Mouse (Mus musculus) hindbrain, embryonic 10.5 days (tissue): Measurements from ENCODE around the gene Pvr. TPM values are rescaled to one million over a fixed set of nuclear protein-coding genes. Genes with fewer than 3 reads are reported as not detected.
A peak's percentile ranks its signal among the peaks of the same experiment; 100 is the strongest.

ENCODE experiments used
- DNase-seq: peaks from one replicate; pipeline ENCODE4 v3.0.0-alpha.2; 2017; ENCODE audit warnings: low spot score
- H3K27ac ChIP-seq: fragments of 300-500 bp; sonication (generic); 2 replicates; pipeline ENCODE4 v1.5.1; 2016; ENCODE audit warnings: mild to moderate bottlenecking, moderate library complexity
- H3K27me3 ChIP-seq: fragments of 300-500 bp; sonication (generic); 2 replicates; pipeline ENCODE4 v1.6.1; 2016; ENCODE audit warnings: mild to moderate bottlenecking; ENCODE audit not compliant: poor library complexity, insufficient read depth, severe bottlenecking
- H3K36me3 ChIP-seq: fragments of 300-500 bp; sonication (generic); 2 replicates; pipeline ENCODE4 v1.6.1; 2016; ENCODE audit warnings: mild to moderate bottlenecking, moderate library complexity
- H3K4me1 ChIP-seq: fragments of 300-500 bp; sonication (generic); replicated peaks from 2 replicates; pipeline ENCODE4 v1.6.1; 2016; ENCODE audit warnings: mild to moderate bottlenecking
- H3K4me3 ChIP-seq: fragments of 300-500 bp; sonication (generic); 2 replicates; pipeline ENCODE4 v1.5.1; 2016; ENCODE audit warnings: mild to moderate bottlenecking, moderate library complexity
- H3K9me3 ChIP-seq: fragments of 300-500 bp; sonication (generic); 2 replicates; pipeline ENCODE4 v1.6.1; 2016; ENCODE audit warnings: mild to moderate bottlenecking, moderate library complexity
- WGBS: fragments of 180-500 bp; shearing (Covaris S2); methylation state at CpG from one replicate; pipeline ENCODE4 v1.1.7; 2016; 5-methylcytosine and 5-hydroxymethylcytosine counted together
- polyA plus RNA-seq: library from polyadenylated mRNA; unstranded; fragments of >200 nt; fragmentation: Nextera tagmentation; extraction: Ambion mirVana; gene quantifications from 2 replicates; pipeline ENCODE4 v1.2.1, GENCODE M21; 2016

The Pvr gene
- polyA plus RNA-seq, 1 experiment from 2014 or later, result 4.4 TPM

GRCm38 (mm10) chr7:19887849-19888248 lies 33.1 kb downstream of the Pvr start, which contains the start of gene Ceacam19:
Ceacam19 (minus strand) TSS chr7:19887965.
- H3K27ac ChIP-seq, result no peak within 1 kb of the TSS
- H3K9me3 ChIP-seq, result peaks cover 44% of the 10 kb centered on the region
- no peaks in the 10 kb centered on the region for H3K4me1 ChIP-seq
- H3K4me3 ChIP-seq, result no peak within 1 kb of the TSS
- DNase-seq, result no peak
- no peaks in the 10 kb centered on the region for H3K36me3 ChIP-seq
- H3K27me3 ChIP-seq, result no peaks in the 10 kb centered on the region
- 71% methylated on average over 7 of the region's 7 CpGs for WGBS

GRCm38 (mm10) chr7:19880754-19881153 lies 40.2 kb downstream of the Pvr start:
- Histone ChIP-seq H3K36me3 (no peaks in the 10 kb centered on the region), H3K27ac (no peak overlapping the region), H3K27me3 (no peaks in the 10 kb centered on the region), H3K9me3 (peaks cover 35% of the 10 kb centered on the region), H3K4me1 (no peaks in the 10 kb centered on the region), H3K4me3 (no peak overlapping the region)
- WGBS, result 78% methylated on average over 8 of the region's 8 CpGs
- no peak for DNase-seq

GRCm38 (mm10) chr7:19876781-19877425 lies 44.1 kb downstream of the Pvr start:
- Histone ChIP-seq H3K36me3 (no peaks in the 10 kb centered on the region), H3K9me3 (0 out of 2 replicates have a peak, but pooled peaks cover 11% of the 10 kb centered on the region), H3K4me1 (no peaks in the 10 kb centered on the region), H3K27me3 (no peaks in the 10 kb centered on the region), H3K4me3 (no peak overlapping the region), H3K27ac (no peak overlapping the region)
- DNase-seq, result no peak
- 65% methylated on average over 14 of the region's 14 CpGs for WGBS

GRCm38 (mm10) chr7:19875948-19876682 lies 44.8 kb downstream of the Pvr start:
- no peaks in the 10 kb centered on the region for H3K27me3 ChIP-seq
- WGBS, result 52% methylated on average over 13 of the region's 13 CpGs
- peak; percentile 19 for DNase-seq
- no peaks in the 10 kb centered on the region for H3K4me1 ChIP-seq
- H3K36me3 ChIP-seq, result no peaks in the 10 kb centered on the region
- no peak overlapping the region for H3K27ac ChIP-seq
- H3K9me3 ChIP-seq, result 0 out of 2 replicates have a peak, but pooled peaks cover 11% of the 10 kb centered on the region
- no peak overlapping the region for H3K4me3 ChIP-seq

GRCm38 (mm10) chr7:19871943-19872601 lies 48.9 kb downstream of the Pvr start:
- peak; percentile 16 for DNase-seq

GRCm38 (mm10) chr7:19871137-19871621 lies 49.8 kb downstream of the Pvr start:
- Histone ChIP-seq H3K27me3 (no peaks in the 10 kb centered on the region), H3K4me1 (no peaks in the 10 kb centered on the region), H3K4me3 (no peak overlapping the region), H3K36me3 (no peaks in the 10 kb centered on the region), H3K27ac (no peak overlapping the region), H3K9me3 (0 out of 2 replicates have a peak, but pooled peaks cover 7% of the 10 kb centered on the region)
- DNase-seq, result no peak
- WGBS, result 65% methylated on average over 10 of the region's 10 CpGs

More at GRCm38 (mm10) chr7:19871943-19872601, 48.9 kb downstream of the Pvr start:
- no peaks in the 10 kb centered on the region for H3K27me3 ChIP-seq
- H3K36me3 ChIP-seq, result no peaks in the 10 kb centered on the region
- H3K9me3 ChIP-seq, result 0 out of 2 replicates have a peak, but pooled peaks cover 5% of the 10 kb centered on the region
- 42% methylated on average over 5 of the region's 5 CpGs for WGBS
- H3K4me3 ChIP-seq, result no peak overlapping the region
- H3K4me1 ChIP-seq, result no peaks in the 10 kb centered on the region
- H3K27ac ChIP-seq, result no peak overlapping the region

- H3K27me3 ChIP-seq, result no peaks in the 10 kb centered on the region
- no peaks in the 10 kb centered on the region for H3K4me1 ChIP-seq
- H3K27ac ChIP-seq, result no peak overlapping the region
- DNase-seq, result no peak
- no peaks in the 10 kb centered on the region for H3K36me3 ChIP-seq
- H3K9me3 ChIP-seq, result 0 out of 2 replicates have a peak, but pooled peaks cover 4% of the 10 kb centered on the region
- 91% methylated on average over 16 of the region's 16 CpGs for WGBS
- H3K4me3 ChIP-seq, result no peak overlapping the region
These were observed 53.1 kb downstream of the Pvr start for GRCm38 (mm10) chr7:19867751-19868399.

GRCm38 (mm10) chr7:19866490-19866889 lies 54.5 kb downstream of the Pvr start:
- H3K4me1 ChIP-seq, result no peaks in the 10 kb centered on the region
- H3K9me3 ChIP-seq, result 0 out of 2 replicates have a peak, but pooled peaks cover 4% of the 10 kb centered on the region
- H3K4me3 ChIP-seq, result no peak overlapping the region
- no peak overlapping the region for H3K27ac ChIP-seq
- no peaks in the 10 kb centered on the region for H3K36me3 ChIP-seq
- no peaks in the 10 kb centered on the region for H3K27me3 ChIP-seq
- WGBS, result 89% methylated on average over 6 of the region's 6 CpGs
- DNase-seq, result no peak

GRCm38 (mm10) chr7:19865246-19866036 lies 55.5 kb downstream of the Pvr start:
- Histone ChIP-seq H3K27me3 (no peaks in the 10 kb centered on the region), H3K4me1 (no peaks in the 10 kb centered on the region), H3K36me3 (no peaks in the 10 kb centered on the region), H3K4me3 (no peak overlapping the region), H3K27ac (no peak overlapping the region), H3K9me3 (peaks cover 12% of the 10 kb centered on the region; the same call in 1 of the 2 replicates)
- no peak for DNase-seq
- WGBS, result 81% methylated on average over 8 of the region's 8 CpGs

GRCm38 (mm10) chr7:19864241-19864640 lies 56.7 kb downstream of the Pvr start:
- Histone ChIP-seq H3K27me3 (no peaks in the 10 kb centered on the region), H3K4me3 (no peak overlapping the region), H3K9me3 (peaks cover 12% of the 10 kb centered on the region; the same call in 1 of the 2 replicates), H3K36me3 (no peaks in the 10 kb centered on the region), H3K27ac (no peak overlapping the region), H3K4me1 (no peaks in the 10 kb centered on the region)
- DNase-seq, result no peak
- 48% methylated on average over 2 of the region's 2 CpGs for WGBS

GRCm38 (mm10) chr7:19861199-19861598 lies 59.8 kb downstream of the Pvr start, which contains the start of gene Ceacam16:
Ceacam16 (minus strand) TSS chr7:19861299.
- no peak within 1 kb of the TSS for H3K27ac ChIP-seq
- peaks cover 3% of the 10 kb centered on the region; the same call in 1 of the 2 replicates for H3K27me3 ChIP-seq
- no peak within 1 kb of the TSS for H3K4me3 ChIP-seq
- peaks cover 8% of the 10 kb centered on the region; the same call in 1 of the 2 replicates for H3K9me3 ChIP-seq
- DNase-seq, result no peak
- H3K4me1 ChIP-seq, result no peaks in the 10 kb centered on the region
- H3K36me3 ChIP-seq, result no peaks in the 10 kb centered on the region
- 83% methylated on average over 9 of the region's 9 CpGs for WGBS
